Mouse (Mus musculus) MEL (cell line): Measurements from ENCODE around the gene Zbtb3. TPM values are rescaled to one million over a fixed set of nuclear protein-coding genes. Genes with fewer than 3 reads are reported as not detected.

Source experiments
- DNase-seq: peaks from one replicate; pipeline ENCODE4 v3.0.0; 2011; ENCODE audit warnings: low read depth, low spot score
- H3K27ac ChIP-seq: 2 replicates; pipeline ENCODE4 v1.5.1; 2012; ENCODE audit warnings: low read depth, mild to moderate bottlenecking, control low read depth, low read length, moderate library complexity; ENCODE audit not compliant: control insufficient read depth
- H3K27me3 ChIP-seq, 2 experiments: fragments of 150-350 bp in 1 of 2; sonication (generic) in 1 of 2; 2 replicates each; pipeline ENCODE4 v1.6.1; 2012; ENCODE audit warnings: low read length in 2 of 2, mild to moderate bottlenecking in 2 of 2, improper control_type of control experiment in 1 of 2, moderate library complexity in 1 of 2; ENCODE audit not compliant: insufficient read depth in 2 of 2, control insufficient read depth in 1 of 2
- H3K36me3 ChIP-seq, 2 experiments: 2 replicates each; pipeline ENCODE4 v1.6.1; 2012 to 2014; ENCODE audit warnings: low read length in 2 of 2, improper control_type of control experiment in 1 of 2, inconsistent platforms in 1 of 2, mild to moderate bottlenecking in 1 of 2; ENCODE audit not compliant: insufficient read depth in 2 of 2, control insufficient read depth in 1 of 2
- H3K4me1 ChIP-seq, 2 experiments: fragments of 150-350 bp in 1 of 2; sonication (generic) in 1 of 2; 2 replicates each; pipeline ENCODE4 v1.6.1; 2012; ENCODE audit warnings: low read length in 2 of 2, improper control_type of control experiment in 1 of 2, mild to moderate bottlenecking in 1 of 2; ENCODE audit not compliant: insufficient read depth in 2 of 2, control insufficient read depth in 1 of 2
- H3K4me3 ChIP-seq, 2 experiments: fragments of 150-350 bp in 1 of 2; sonication (generic) in 1 of 2; 2 replicates each; pipeline ENCODE4 v1.5.1; 2012; ENCODE audit warnings: low read depth in 2 of 2, low read length in 2 of 2, mild to moderate bottlenecking in 2 of 2, moderate library complexity in 2 of 2, control low read depth in 1 of 2, improper control_type of control experiment in 1 of 2; ENCODE audit not compliant: control insufficient read depth in 1 of 2, insufficient read depth in 1 of 2
- H3K79me2 ChIP-seq: 2 replicates; pipeline ENCODE4 v1.6.1; 2012; ENCODE audit warnings: mild to moderate bottlenecking, low read length, moderate library complexity; ENCODE audit not compliant: control insufficient read depth, poor library complexity, insufficient read depth
- H3K9ac ChIP-seq: 2 replicates; pipeline ENCODE4 v1.6.1; 2012; ENCODE audit warnings: low read depth, mild to moderate bottlenecking, control low read depth, low read length, moderate library complexity; ENCODE audit not compliant: control insufficient read depth, poor library complexity, severe bottlenecking
- H3K9me3 ChIP-seq: fragments of 150-350 bp; sonication (generic); replicated peaks from 2 replicates; pipeline ENCODE4 v1.6.1; 2012; ENCODE audit warnings: mild to moderate bottlenecking, low read length, improper control_type of control experiment, moderate library complexity; ENCODE audit not compliant: insufficient read depth
- CHD1 ChIP-seq: IDR thresholded peaks from 2 replicates; pipeline ENCODE4 v1.6.1; 2012; ENCODE audit warnings: low read depth, mild to moderate bottlenecking, inconsistent platforms, low read length, improper control_type of control experiment
- CHD2 ChIP-seq: IDR thresholded peaks from 2 replicates; pipeline ENCODE4 v1.6.1; 2011; ENCODE audit warnings: low read length, improper control_type of control experiment
- CTCF ChIP-seq, 3 experiments: IDR thresholded peaks in 2 of 3; conservative IDR thresholded peaks in 1 of 3; 2 replicates each; pipeline ENCODE4 v1.5.1; 2011 to 2012; ENCODE audit warnings: low read length in 3 of 3, low read depth in 2 of 3, mild to moderate bottlenecking in 2 of 3, improper control_type of control experiment in 1 of 3, inconsistent platforms in 1 of 3, mixed read lengths in 1 of 3, moderate library complexity in 1 of 3; ENCODE audit not compliant: control insufficient read depth in 1 of 3, insufficient read depth in 1 of 3, poor library complexity in 1 of 3, severe bottlenecking in 1 of 3
- EP300 ChIP-seq, 2 experiments: IDR thresholded peaks; 2 replicates each; pipeline ENCODE4 v1.6.1; 2011; ENCODE audit warnings: improper control_type of control experiment in 2 of 2, low read length in 2 of 2, low read depth in 1 of 2, mild to moderate bottlenecking in 1 of 2
- ETS1 ChIP-seq: IDR thresholded peaks from 2 replicates; pipeline ENCODE4 v1.6.1; 2012; ENCODE audit warnings: low read depth, mild to moderate bottlenecking, inconsistent platforms, low read length, improper control_type of control experiment, moderate library complexity
- GABPA ChIP-seq: IDR thresholded peaks from 2 replicates; pipeline ENCODE4 v1.6.1; 2012; ENCODE audit warnings: low read depth, mild to moderate bottlenecking, inconsistent platforms, low read length, improper control_type of control experiment, moderate library complexity
- KAT2A ChIP-seq: conservative IDR thresholded peaks from 2 replicates; pipeline ENCODE4 v1.6.1; 2012; ENCODE audit warnings: low read depth, low read length, improper control_type of control experiment, inconsistent platforms
- MAFK ChIP-seq: IDR thresholded peaks from 2 replicates; pipeline ENCODE4 v1.6.1; 2011; ENCODE audit warnings: low read depth, mild to moderate bottlenecking, low read length, improper control_type of control experiment, borderline replicate concordance
- MXI1 ChIP-seq: IDR thresholded peaks from 2 replicates; pipeline ENCODE4 v1.6.1; 2011; ENCODE audit warnings: mild to moderate bottlenecking, low read depth, low read length, improper control_type of control experiment
- MYB ChIP-seq: IDR thresholded peaks from 2 replicates; pipeline ENCODE4 v1.6.1; 2011; ENCODE audit warnings: mild to moderate bottlenecking, low read depth, low read length, improper control_type of control experiment
- MYC ChIP-seq: IDR thresholded peaks from 2 replicates; pipeline ENCODE4 v1.6.1; 2011; ENCODE audit warnings: low read depth, mild to moderate bottlenecking, low read length, improper control_type of control experiment, moderate library complexity
- NRF1 ChIP-seq: IDR thresholded peaks from 2 replicates; pipeline ENCODE4 v1.6.1; 2014; ENCODE audit warnings: low read depth, mild to moderate bottlenecking, inconsistent platforms, low read length, improper control_type of control experiment, moderate library complexity; ENCODE audit not compliant: poor library complexity, insufficient read depth, severe bottlenecking
- POLR2A ChIP-seq, 2 experiments: IDR thresholded peaks; 2 replicates each; pipeline ENCODE4 v1.6.1; 2011 to 2012; ENCODE audit warnings: low read length in 2 of 2, mild to moderate bottlenecking in 2 of 2, control low read depth in 1 of 2, improper control_type of control experiment in 1 of 2, low read depth in 1 of 2, moderate library complexity in 1 of 2; ENCODE audit not compliant: control insufficient read depth in 1 of 2, insufficient read depth in 1 of 2, poor library complexity in 1 of 2
- POLR2AphosphoS2 ChIP-seq: IDR thresholded peaks from 2 replicates; pipeline ENCODE4 v1.6.1; 2011; ENCODE audit warnings: low read length, improper control_type of control experiment
- POLR2AphosphoS5 ChIP-seq: IDR thresholded peaks from 2 replicates; pipeline ENCODE4 v1.6.1; 2012; ENCODE audit warnings: low read depth, borderline replicate concordance, mild to moderate bottlenecking, inconsistent platforms, low read length, moderate library complexity, mixed read lengths
- RCOR1 ChIP-seq: IDR thresholded peaks from 2 replicates; pipeline ENCODE4 v1.6.1; 2012; ENCODE audit warnings: low read depth, mild to moderate bottlenecking, inconsistent platforms, low read length, improper control_type of control experiment
- SIN3A ChIP-seq: IDR thresholded peaks from 2 replicates; pipeline ENCODE4 v1.6.1; 2012; ENCODE audit warnings: low read length, improper control_type of control experiment, inconsistent platforms
- SMC3 ChIP-seq: IDR thresholded peaks from 2 replicates; pipeline ENCODE4 v1.6.1; 2011; ENCODE audit warnings: low read depth, low read length, improper control_type of control experiment
- TCF12 ChIP-seq: IDR thresholded peaks from 2 replicates; pipeline ENCODE4 v1.6.1; 2014; ENCODE audit warnings: low read depth, mild to moderate bottlenecking, inconsistent platforms, low read length, improper control_type of control experiment, moderate library complexity
- UBTF ChIP-seq: IDR thresholded peaks from 2 replicates; pipeline ENCODE4 v1.6.1; 2012; ENCODE audit warnings: low read depth, mild to moderate bottlenecking, inconsistent platforms, low read length, improper control_type of control experiment, moderate library complexity, borderline replicate concordance; ENCODE audit not compliant: insufficient read depth
- USF1 ChIP-seq: IDR thresholded peaks from 2 replicates; pipeline ENCODE4 v1.6.1; 2014; ENCODE audit warnings: low read depth, mild to moderate bottlenecking, inconsistent platforms, low read length, improper control_type of control experiment, moderate library complexity
- USF2 ChIP-seq, 2 experiments: IDR thresholded peaks; 2 replicates each; pipeline ENCODE4 v1.6.1; 2011 to 2012; ENCODE audit warnings: improper control_type of control experiment in 2 of 2, low read length in 2 of 2, borderline replicate concordance in 1 of 2, inconsistent platforms in 1 of 2, low read depth in 1 of 2, mild to moderate bottlenecking in 1 of 2; ENCODE audit not compliant: insufficient read depth in 1 of 2
- ZC3H11A ChIP-seq: IDR thresholded peaks from 2 replicates; pipeline ENCODE4 v1.6.1; 2012; ENCODE audit warnings: low read depth, mild to moderate bottlenecking, inconsistent platforms, low read length, improper control_type of control experiment
- ZKSCAN1 ChIP-seq: IDR thresholded peaks from 2 replicates; pipeline ENCODE4 v1.6.1; 2012; ENCODE audit warnings: low read depth, mild to moderate bottlenecking, inconsistent platforms, low read length, improper control_type of control experiment, moderate library complexity
- polyA plus RNA-seq, 2 experiments: library from polyadenylated mRNA; stranded (reverse) in 1 of 2; unstranded in 1 of 2; fragments of >175 nt in 1 of 2; fragments of >200 nt in 1 of 2; gene quantifications; 2 replicates each; pipeline versions ENCODE4 v1.2.1 to v1.2.4; 2012; ENCODE audit warnings: low replicate concordance in 2 of 2, low read depth in 1 of 2; ENCODE audit not compliant: insufficient read length in 2 of 2, insufficient read depth in 1 of 2, missing spikeins in 1 of 2
- total RNA-seq: library from RNA; depleted of rRNA; stranded (reverse); fragments of 300-350 nt; gene quantifications from 2 replicates; pipeline ENCODE4 v1.2.3, GENCODE M21; 2012

Gene Zbtb3
- total and polyA plus RNA-seq, 3 experiments, result 2.4 to 2.9 TPM; not detected in 1

DNA sequence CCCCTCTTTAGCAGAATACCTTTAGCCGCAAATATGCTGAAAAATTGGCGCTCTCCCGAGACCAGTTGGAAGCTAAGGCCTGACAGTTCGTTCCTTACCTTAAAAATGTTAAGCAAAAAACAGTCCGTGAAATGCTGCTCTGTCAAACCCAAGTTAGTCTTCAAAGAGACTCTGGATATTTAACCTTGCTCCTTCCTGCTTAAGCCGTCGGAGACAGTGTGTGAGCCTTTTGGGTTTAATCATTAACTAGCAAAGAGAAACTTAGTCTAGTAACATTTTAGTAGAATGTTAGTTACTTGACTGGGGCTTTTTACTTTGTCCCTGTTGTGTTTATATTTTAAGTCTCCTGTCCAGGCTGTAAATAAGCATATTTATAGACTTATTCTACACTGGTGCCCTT is 18.8 kb downstream of the Zbtb3 start:
- Histone ChIP-seq H3K27me3 (no peaks in the 10 kb centered on the region), H3K4me3 (peak overlapping the region; percentile 96 to 98), H3K4me1 (peaks cover 5 to 11% of the 10 kb centered on the region in 2 experiments; a peak in 3 of 4 replicates), H3K9ac (peak overlapping the region; percentile 93), H3K79me2 (peaks cover 53% of the 10 kb centered on the region), H3K9me3 (no peaks in the 10 kb centered on the region), H3K27ac (peak overlapping the region; percentile 98), H3K36me3 (peaks cover 26 to 30% of the 10 kb centered on the region in 2 experiments)
- DNase-seq, result peak; percentile 35
- TF ChIP-seq POLR2AphosphoS2, result no peak
- no peak for TF ChIP-seq USF1
- no peak for TF ChIP-seq MYB
- no peak for TF ChIP-seq CTCF (IDR thresholded peaks at IDR 0.05 in 2 of 3, conservative IDR thresholded peaks at IDR 0.05 in 1 of 3; ENCODE audit: control insufficient read depth in 1 of 3, insufficient read depth in 1 of 3, low read depth in 2 of 3, low read length in 3 of 3, poor library complexity in 1 of 3, severe bottlenecking in 1 of 3)
- no peak for TF ChIP-seq GABPA
- TF ChIP-seq POLR2AphosphoS5, result no peak
- TF ChIP-seq TCF12, result no peak
- no peak for TF ChIP-seq ETS1
- TF ChIP-seq SMC3, result no peak
- no peak for TF ChIP-seq USF2 (IDR thresholded peaks at IDR 0.05; ENCODE audit: borderline replicate concordance in 1 of 2, insufficient read depth in 1 of 2, low read depth in 1 of 2, low read length in 2 of 2)
- no peak for TF ChIP-seq MYC
- no peak for TF ChIP-seq RCOR1
- no peak for TF ChIP-seq NRF1
- no peak for TF ChIP-seq POLR2A (IDR thresholded peaks at IDR 0.05; ENCODE audit: control insufficient read depth in 1 of 2, insufficient read depth in 1 of 2, low read depth in 1 of 2, low read length in 2 of 2, poor library complexity in 1 of 2)
- TF ChIP-seq CHD1, result no peak; the same call in 1 of the 2 replicates

DNA sequence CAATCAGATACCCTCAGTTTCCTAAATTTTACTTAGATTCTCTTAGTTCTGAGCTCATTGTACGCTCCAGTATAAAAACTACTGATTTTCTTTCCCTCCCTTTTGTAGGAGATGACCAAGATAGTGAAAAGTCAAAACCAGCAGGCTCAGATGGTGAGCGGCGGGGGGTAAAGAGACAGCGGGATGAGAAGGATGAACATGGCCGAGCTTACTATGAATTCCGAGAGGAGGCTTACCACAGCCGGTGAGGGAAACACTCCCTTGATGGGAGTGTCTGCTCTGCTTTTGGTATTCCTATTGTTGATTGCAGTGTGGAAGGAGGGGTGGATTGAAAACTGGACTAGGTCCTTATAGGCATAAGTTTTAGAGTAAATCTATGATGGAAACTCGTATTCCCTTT is 20.3 kb downstream of the Zbtb3 start:
- no peak overlapping the region for H3K27ac ChIP-seq
- no peak for DNase-seq
- H3K9ac ChIP-seq, result peak overlapping the region; percentile 19; the same call in 1 of the 2 replicates
- no peaks in the 10 kb centered on the region for H3K27me3 ChIP-seq
- H3K4me1 ChIP-seq, result peaks cover 2 to 5% of the 10 kb centered on the region in 2 experiments; a peak in 1 of 4 replicates
- TF ChIP-seq SIN3A, result no peak
- no peak for TF ChIP-seq SMC3
- TF ChIP-seq CHD1, result no peak
- no peak for TF ChIP-seq MXI1
- TF ChIP-seq KAT2A, result no peak
- no peak for TF ChIP-seq POLR2AphosphoS5
- TF ChIP-seq EP300 (IDR thresholded peaks at IDR 0.05; ENCODE audit: low read depth in 1 of 2, low read length in 2 of 2), result no peak
- TF ChIP-seq CHD2, result no peak
- no peak for TF ChIP-seq USF2 (IDR thresholded peaks at IDR 0.05; ENCODE audit: borderline replicate concordance in 1 of 2, insufficient read depth in 1 of 2, low read depth in 1 of 2, low read length in 2 of 2)
- no peak for TF ChIP-seq ZKSCAN1
- no peak for TF ChIP-seq UBTF
- TF ChIP-seq MAFK, result no peak
- no peak for TF ChIP-seq ZC3H11A
- TF ChIP-seq, all 39 proteins: peak for 0
- peaks cover 20 to 41% of the 10 kb centered on the region in 2 experiments for H3K36me3 ChIP-seq
- H3K4me3 ChIP-seq, result no peak overlapping the region
- peaks cover 49% of the 10 kb centered on the region for H3K79me2 ChIP-seq
- no peaks in the 10 kb centered on the region for H3K9me3 ChIP-seq
